Mouse (Mus musculus): Measurements from ENCODE around the gene Pdha2. TPM values are rescaled to one million over a fixed set of nuclear protein-coding genes. Genes with fewer than 3 reads are reported as not detected.

Gene Pdha2
- polyA plus RNA-seq (2012; rRNA removed): not detected in 2 replicates

GRCm38 (mm10) chr3:141212255-141212654, at the start of gene Pdha2:
Gene Pdha2 (minus strand): TSS chr3:141212355.
- no peak for DNase-seq (ENCODE audit: extremely low spot score in 1 of 2, low spot score in 1 of 2)

- DNase-seq (ENCODE audit: extremely low spot score in 1 of 2, low spot score in 1 of 2): no peak
Measured at GRCm38 (mm10) chr3:141260518-141260917, 48.4 kb upstream of the Pdha2 start.

GRCm38 (mm10) chr3:141251440-141251839, 39.3 kb upstream of the Pdha2 start:
- DNase-seq (ENCODE audit: extremely low spot score in 1 of 2, low spot score in 1 of 2): peak; percentile 41 to 75

GRCm38 (mm10) chr3:141244725-141245298, 32.7 kb upstream of the Pdha2 start:
- DNase-seq (ENCODE audit: extremely low spot score in 1 of 2, low spot score in 1 of 2): no peak

DNA sequence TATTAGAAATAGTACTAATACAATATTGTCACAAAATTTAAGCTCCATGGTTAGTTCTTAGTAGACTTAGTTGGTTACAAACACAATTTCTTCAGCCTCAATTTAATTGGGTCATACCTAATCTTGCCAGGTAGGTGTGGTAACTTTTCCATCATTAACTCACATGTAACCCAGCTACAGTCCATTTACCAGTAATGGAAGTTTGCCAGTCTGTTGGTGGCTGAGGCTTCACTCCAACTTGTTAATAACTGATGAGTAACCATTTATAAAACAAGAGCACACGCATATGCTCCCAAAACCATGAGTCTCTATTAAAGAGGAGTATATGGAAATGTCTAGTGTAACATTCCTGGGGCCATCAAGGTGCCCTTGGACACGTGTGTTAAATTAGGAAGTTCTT, 25.9 kb upstream of the Pdha2 start:
- DNase-seq (ENCODE audit: extremely low spot score in 1 of 2, low spot score in 1 of 2): no peak

- no peak for DNase-seq (ENCODE audit: extremely low spot score in 1 of 2, low spot score in 1 of 2)
Measured at GRCm38 (mm10) chr3:141229148-141229547, 17.0 kb upstream of the Pdha2 start.

DNA sequence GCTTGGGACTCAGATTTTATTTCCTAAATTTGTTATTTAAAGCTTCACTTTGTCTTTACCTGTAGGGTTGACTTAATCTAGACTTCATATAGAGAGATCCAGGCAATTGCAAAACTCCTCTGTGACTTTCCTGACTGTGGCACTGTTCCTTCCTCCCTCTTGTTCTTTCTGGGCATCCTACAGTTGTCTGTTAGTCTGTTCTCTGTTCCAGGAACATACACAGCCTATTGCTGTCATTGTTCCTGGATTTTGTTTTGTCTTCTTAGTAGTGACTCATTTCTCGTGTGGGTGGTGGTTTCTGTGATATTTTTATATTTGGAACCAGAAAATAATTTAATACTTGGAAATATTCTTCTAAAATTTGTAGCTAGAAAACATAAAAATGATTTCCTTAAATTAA, 10.2 kb upstream of the Pdha2 start:
- no peak for DNase-seq (ENCODE audit: extremely low spot score in 1 of 2, low spot score in 1 of 2)

DNA sequence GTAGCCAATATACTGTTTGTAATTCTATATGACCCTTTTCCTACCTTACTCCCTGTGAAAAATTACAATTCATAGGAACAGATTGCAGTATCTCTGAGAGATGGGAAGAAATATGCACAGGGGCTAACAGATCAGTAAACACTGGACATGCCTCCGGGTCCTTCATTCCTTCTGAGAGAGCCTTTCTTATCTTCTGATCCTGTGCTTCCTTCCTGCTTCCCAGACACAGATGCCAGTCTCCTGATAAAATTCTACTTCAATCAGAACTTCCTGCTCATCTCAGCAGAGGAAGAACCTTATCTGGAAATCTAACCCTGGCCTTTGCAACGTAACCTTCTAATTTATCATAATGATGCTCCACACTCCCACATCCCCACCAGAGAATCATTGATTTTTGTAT, 6.4 kb upstream of the Pdha2 start:
- no peak for DNase-seq (ENCODE audit: extremely low spot score in 1 of 2, low spot score in 1 of 2)

GRCm38 (mm10) chr3:141216999-141217398, 4.8 kb upstream of the Pdha2 start:
- DNase-seq (ENCODE audit: extremely low spot score in 1 of 2, low spot score in 1 of 2): no peak

DNA sequence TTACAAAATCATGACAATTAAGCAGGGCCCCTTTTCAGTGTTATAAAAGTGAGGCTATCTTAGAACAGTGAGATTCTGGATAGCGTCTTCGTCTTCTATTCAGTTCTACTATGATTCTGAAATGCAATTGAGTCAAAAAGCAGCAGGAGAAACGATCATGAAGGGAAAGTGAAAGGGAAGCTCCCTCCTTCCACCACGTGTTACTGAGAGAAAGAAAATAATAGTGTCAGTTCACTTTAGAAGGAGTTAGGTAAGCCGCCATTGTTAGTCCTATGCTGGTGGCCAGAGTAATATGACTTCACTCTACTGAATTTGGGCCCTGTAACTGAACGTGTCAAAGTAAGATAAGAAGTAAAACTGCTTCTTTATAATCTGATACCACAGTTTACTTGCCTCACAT, 4.1 kb upstream of the Pdha2 start:
- DNase-seq (ENCODE audit: extremely low spot score in 1 of 2, low spot score in 1 of 2): no peak

- no peak for DNase-seq (ENCODE audit: extremely low spot score in 1 of 2, low spot score in 1 of 2)
Measured at GRCm38 (mm10) chr3:141214789-141215188, 2.6 kb upstream of the Pdha2 start.

GRCm38 (mm10) chr3:141214197-141214596, 2.0 kb upstream of the Pdha2 start:
- no peak for DNase-seq (ENCODE audit: extremely low spot score in 1 of 2, low spot score in 1 of 2)

- DNase-seq (ENCODE audit: extremely low spot score in 1 of 2, low spot score in 1 of 2): no peak
Measured at GRCm38 (mm10) chr3:141211644-141212043, 511 bp downstream of the Pdha2 start.

DNA sequence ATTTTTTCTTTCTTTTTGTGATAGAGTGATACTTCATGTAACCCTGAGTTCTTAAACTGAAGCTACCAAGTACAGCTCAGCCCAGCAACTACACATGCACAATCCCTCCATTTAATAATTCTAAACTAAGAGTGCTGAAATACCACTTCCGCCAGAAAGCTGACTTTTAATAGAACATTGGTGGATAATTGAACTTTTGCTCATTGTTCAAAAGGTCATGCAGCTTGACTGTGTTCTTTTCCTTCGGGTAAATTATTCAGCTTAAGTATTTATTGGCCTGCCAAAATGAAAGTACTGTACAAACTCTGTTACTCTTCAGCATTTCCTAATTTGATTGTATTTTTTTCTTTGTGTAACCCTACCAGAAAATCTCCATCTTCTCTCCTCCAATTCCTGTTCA, 10.4 kb downstream of the Pdha2 start:
- DNase-seq (ENCODE audit: extremely low spot score in 1 of 2, low spot score in 1 of 2): no peak

DNA sequence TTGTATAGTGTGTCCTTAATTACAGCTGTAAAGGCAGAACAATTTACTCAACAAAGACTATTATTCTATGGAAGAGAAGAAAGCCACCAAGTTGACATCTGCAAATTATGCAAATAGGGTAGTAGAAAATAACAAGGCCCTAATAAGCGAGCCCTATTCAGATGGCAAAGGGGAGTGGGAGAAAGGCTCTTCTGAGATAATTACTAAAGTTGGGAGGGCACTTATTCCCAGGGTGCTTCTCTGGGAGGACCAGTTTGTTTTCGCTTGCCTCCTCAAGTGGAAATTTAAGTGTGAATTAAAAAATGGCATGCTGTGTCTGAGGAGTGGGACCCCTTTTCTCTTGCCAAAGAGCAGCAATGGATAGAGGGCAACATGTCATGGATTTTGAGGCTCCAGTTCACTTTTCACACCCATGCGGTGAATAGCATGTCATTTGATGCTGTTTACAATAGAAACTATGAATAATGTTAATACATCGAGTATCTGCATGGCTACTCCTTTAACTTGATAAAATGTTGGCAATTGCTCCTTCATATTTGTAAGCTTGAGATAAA, 14.8 kb downstream of the Pdha2 start:
- DNase-seq (ENCODE audit: extremely low spot score in 1 of 2, low spot score in 1 of 2): no peak

DNA sequence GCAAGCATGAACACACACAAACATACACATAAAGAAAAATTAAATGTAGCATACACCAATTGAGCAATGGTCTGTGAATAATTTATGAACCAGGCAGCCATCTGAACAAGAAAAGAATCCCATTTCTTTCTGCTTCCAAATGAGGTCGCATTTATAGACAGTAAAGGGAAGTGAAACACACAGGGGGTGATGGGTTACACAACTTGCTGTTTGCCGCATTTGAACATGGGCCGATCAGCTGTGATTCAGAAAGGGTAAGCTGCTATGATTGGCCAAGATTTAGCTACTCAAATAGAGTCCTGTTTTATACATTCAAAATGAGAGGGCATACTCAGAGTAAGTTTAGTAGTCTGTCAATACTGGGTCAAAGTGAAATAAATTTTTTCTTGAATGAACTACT, 20.5 kb downstream of the Pdha2 start:
- no peak for DNase-seq (ENCODE audit: extremely low spot score in 1 of 2, low spot score in 1 of 2)

GRCm38 (mm10) chr3:141190429-141190828, 21.7 kb downstream of the Pdha2 start:
- no peak for DNase-seq (ENCODE audit: extremely low spot score in 1 of 2, low spot score in 1 of 2)

- no peak for DNase-seq (ENCODE audit: extremely low spot score in 1 of 2, low spot score in 1 of 2)
Measured at GRCm38 (mm10) chr3:141160986-141161385, 51.2 kb downstream of the Pdha2 start.

Data from frontal cortex, adult 2 months (tissue).